Mouse (Mus musculus) CH12.LX (cell line): ENCODE measurements around the gene Gm17655. TPM values are rescaled to one million over a fixed set of nuclear protein-coding genes. Genes with fewer than 3 reads are reported as not detected.
"Not testable (repeated sequence)": the region's sequence is repeated elsewhere in the genome, so short reads cannot be mapped to it uniquely, and the experiment has no call there.

ENCODE experiments used
- DNase-seq: peaks from one replicate; pipeline ENCODE4 v3.0.0-alpha.2; 2013; ENCODE audit errors: extremely low read depth
- H3K27ac ChIP-seq: 2 replicates; pipeline ENCODE4 v1.5.1; 2012; ENCODE audit warnings: low read depth, mild to moderate bottlenecking, control low read depth, moderate library complexity; ENCODE audit not compliant: insufficient read depth
- H3K27me3 ChIP-seq: replicated peaks from 2 replicates; pipeline ENCODE3; 2012; ENCODE audit warnings: inconsistent platforms
- H3K36me3 ChIP-seq, 2 experiments: replicated peaks in 1 of 2; 2 replicates each; pipeline versions ENCODE3 to v1.6.1; 2012; ENCODE audit warnings: inconsistent platforms in 1 of 2, low read length in 1 of 2, mild to moderate bottlenecking in 1 of 2, mixed read lengths in 1 of 2, moderate library complexity in 1 of 2; ENCODE audit not compliant: control insufficient read depth in 1 of 2, insufficient read depth in 1 of 2
- H3K4me1 ChIP-seq, 2 experiments: 2 replicates each; pipeline ENCODE4 v1.6.1; 2012; ENCODE audit warnings: inconsistent platforms in 1 of 2, moderate library complexity in 1 of 2; ENCODE audit not compliant: insufficient read depth in 2 of 2, control insufficient read depth in 1 of 2
- H3K4me2 ChIP-seq: 2 replicates; pipeline ENCODE4 v1.6.1; 2012; ENCODE audit warnings: low read depth, mild to moderate bottlenecking, control low read depth; ENCODE audit not compliant: poor library complexity, insufficient read depth, severe bottlenecking
- H3K4me3 ChIP-seq, 3 experiments: fragments of 150-350 bp in 1 of 3; sonication (generic) in 1 of 3; replicated peaks in 1 of 3; 2 replicates each; pipeline versions ENCODE3 to v1.5.1; 2011 to 2012; ENCODE audit warnings: low read depth in 2 of 3, low read length in 2 of 3, mild to moderate bottlenecking in 2 of 3, moderate library complexity in 2 of 3, control low read depth in 1 of 3, improper control_type of control experiment in 1 of 3, inconsistent platforms in 1 of 3, mixed read lengths in 1 of 3; ENCODE audit not compliant: poor library complexity in 1 of 3
- H3K79me2 ChIP-seq: replicated peaks from 2 replicates; pipeline ENCODE4 v1.6.1; 2012; ENCODE audit warnings: mild to moderate bottlenecking, moderate library complexity; ENCODE audit not compliant: control insufficient read depth, poor library complexity, insufficient read depth, severe bottlenecking; ENCODE audit errors: extremely low read depth
- H3K9ac ChIP-seq: 2 replicates; pipeline ENCODE4 v1.6.1; 2012; ENCODE audit warnings: low read depth, mild to moderate bottlenecking, control low read depth, moderate library complexity; ENCODE audit not compliant: insufficient read depth
- H3K9me3 ChIP-seq: replicated peaks from 2 replicates; pipeline ENCODE3; 2012; ENCODE audit warnings: low read length, inconsistent platforms, mixed read lengths
- BHLHE40 ChIP-seq: IDR thresholded peaks from 2 replicates; pipeline ENCODE4 v1.6.1; 2011; ENCODE audit warnings: mild to moderate bottlenecking, low read depth, low read length, improper control_type of control experiment
- CHD2 ChIP-seq: IDR thresholded peaks from 2 replicates; pipeline ENCODE4 v1.6.1; 2011; ENCODE audit warnings: low read length, improper control_type of control experiment
- CTCF ChIP-seq, 2 experiments: IDR thresholded peaks in 1 of 2; conservative IDR thresholded peaks in 1 of 2; 2 replicates each; pipeline ENCODE4 v1.5.1; 2011 to 2012; ENCODE audit warnings: low read depth in 2 of 2, low read length in 2 of 2, improper control_type of control experiment in 1 of 2, inconsistent platforms in 1 of 2, mild to moderate bottlenecking in 1 of 2, moderate library complexity in 1 of 2
- E2F4 ChIP-seq: IDR thresholded peaks from 2 replicates; pipeline ENCODE4 v1.6.1; 2011; ENCODE audit warnings: low read depth, low read length, improper control_type of control experiment; ENCODE audit not compliant: insufficient replicate concordance
- GABPA ChIP-seq: IDR thresholded peaks from 2 replicates; pipeline ENCODE4 v1.6.1; 2012; ENCODE audit warnings: low read depth, low read length, improper control_type of control experiment, inconsistent platforms; ENCODE audit not compliant: insufficient replicate concordance
- HCFC1 ChIP-seq: IDR thresholded peaks from 2 replicates; pipeline ENCODE4 v1.6.1; 2012; ENCODE audit warnings: low read depth, mild to moderate bottlenecking, inconsistent platforms, low read length, improper control_type of control experiment
- IRF4 ChIP-seq: IDR thresholded peaks from 2 replicates; pipeline ENCODE4 v1.6.1; 2014; ENCODE audit warnings: low read depth, mild to moderate bottlenecking, inconsistent platforms, low read length, improper control_type of control experiment
- JUN ChIP-seq: IDR thresholded peaks from 2 replicates; pipeline ENCODE4 v1.6.1; 2011; ENCODE audit warnings: low read depth, mild to moderate bottlenecking, low read length, improper control_type of control experiment, moderate library complexity; ENCODE audit not compliant: insufficient read depth
- KAT2A ChIP-seq: IDR thresholded peaks from 2 replicates; pipeline ENCODE4 v1.6.1; 2012; ENCODE audit warnings: low read length, improper control_type of control experiment, inconsistent platforms; ENCODE audit not compliant: insufficient replicate concordance
- MAFK ChIP-seq: IDR thresholded peaks from 2 replicates; pipeline ENCODE4 v1.6.1; 2011; ENCODE audit warnings: low read length, improper control_type of control experiment; ENCODE audit not compliant: insufficient replicate concordance
- MAX ChIP-seq: IDR thresholded peaks from 2 replicates; pipeline ENCODE4 v1.6.1; 2011; ENCODE audit warnings: low read length, improper control_type of control experiment
- MEF2A ChIP-seq: IDR thresholded peaks from 2 replicates; pipeline ENCODE4 v1.6.1; 2014; ENCODE audit warnings: low read depth, mild to moderate bottlenecking, inconsistent platforms, low read length, improper control_type of control experiment, borderline replicate concordance
- NRF1 ChIP-seq: IDR thresholded peaks from 2 replicates; pipeline ENCODE4 v1.6.1; 2014; ENCODE audit warnings: low read depth, mild to moderate bottlenecking, inconsistent platforms, low read length, improper control_type of control experiment, moderate library complexity
- RAD21 ChIP-seq: IDR thresholded peaks from 2 replicates; pipeline ENCODE4 v1.6.1; 2011; ENCODE audit warnings: low read depth, mild to moderate bottlenecking, low read length, improper control_type of control experiment, moderate library complexity
- RCOR1 ChIP-seq: conservative IDR thresholded peaks from 2 replicates; pipeline ENCODE4 v1.6.1; 2012; ENCODE audit warnings: low read depth, mild to moderate bottlenecking, inconsistent platforms, low read length, improper control_type of control experiment
- SIN3A ChIP-seq: IDR thresholded peaks from 2 replicates; pipeline ENCODE4 v1.6.1; 2012; ENCODE audit warnings: low read length, improper control_type of control experiment, inconsistent platforms
- SMC3 ChIP-seq: IDR thresholded peaks from 2 replicates; pipeline ENCODE4 v1.6.1; 2011; ENCODE audit warnings: low read depth, low read length, improper control_type of control experiment
- TBP ChIP-seq: conservative IDR thresholded peaks from 2 replicates; pipeline ENCODE4 v1.6.1; 2011; ENCODE audit warnings: low read depth, low read length, improper control_type of control experiment
- USF1 ChIP-seq: IDR thresholded peaks from 2 replicates; pipeline ENCODE4 v1.6.1; 2014; ENCODE audit warnings: low read depth, mild to moderate bottlenecking, inconsistent platforms, low read length, improper control_type of control experiment
- USF2 ChIP-seq: conservative IDR thresholded peaks from 2 replicates; pipeline ENCODE4 v1.6.1; 2011; ENCODE audit warnings: low read depth, low read length, improper control_type of control experiment
- ZKSCAN1 ChIP-seq: IDR thresholded peaks from 2 replicates; pipeline ENCODE4 v1.6.1; 2012; ENCODE audit warnings: low read depth, inconsistent platforms, low read length, improper control_type of control experiment, borderline replicate concordance
- ZMIZ1 ChIP-seq: IDR thresholded peaks from 2 replicates; pipeline ENCODE4 v1.6.1; 2012; ENCODE audit warnings: low read depth, mild to moderate bottlenecking, inconsistent platforms, low read length, improper control_type of control experiment
- ZNF384 ChIP-seq: IDR thresholded peaks from 2 replicates; pipeline ENCODE4 v1.6.1; 2012; ENCODE audit warnings: low read depth, low read length, improper control_type of control experiment, inconsistent platforms
- dilution Hi-C: fragments of 300-500 bp; cut with MboI; formaldehyde crosslinking; loops from 2 replicates; pipeline ENCODE4 v1.14.3; 2020; ENCODE audit warnings: low sequenced_read_pairs; ENCODE audit not compliant: extremely low pct_unique_long_range_greater_than_20kb, extremely low pct_ligation_motif_present
- in situ Hi-C: fragments of 300-500 bp; cut with MboI; formaldehyde crosslinking; loops from 3 replicates; pipeline ENCODE4 v1.14.3; 2019; ENCODE audit warnings: low sequenced_read_pairs, low pct_ligation_motif_present, low pct_unique_long_range_greater_than_20kb, mixed read lengths
- polyA plus RNA-seq: library from polyadenylated mRNA; unstranded; fragments of >175 nt; gene quantifications from 2 replicates; pipeline ENCODE4 v1.2.1, GENCODE M21; 2012; ENCODE audit warnings: low read depth; ENCODE audit not compliant: insufficient read length
- total RNA-seq, 2 experiments: library from RNA; depleted of rRNA; stranded (reverse); fragments of 300-350 nt in 1 of 2; fragments of >200 nt in 1 of 2; gene quantifications; 2 replicates each; pipeline ENCODE4 v1.2.3; 2012 to 2014

The Gm17655 gene
- total and polyA plus RNA-seq, 3 experiments = 2.3 to 4.7 (median 2.6) TPM

DNA sequence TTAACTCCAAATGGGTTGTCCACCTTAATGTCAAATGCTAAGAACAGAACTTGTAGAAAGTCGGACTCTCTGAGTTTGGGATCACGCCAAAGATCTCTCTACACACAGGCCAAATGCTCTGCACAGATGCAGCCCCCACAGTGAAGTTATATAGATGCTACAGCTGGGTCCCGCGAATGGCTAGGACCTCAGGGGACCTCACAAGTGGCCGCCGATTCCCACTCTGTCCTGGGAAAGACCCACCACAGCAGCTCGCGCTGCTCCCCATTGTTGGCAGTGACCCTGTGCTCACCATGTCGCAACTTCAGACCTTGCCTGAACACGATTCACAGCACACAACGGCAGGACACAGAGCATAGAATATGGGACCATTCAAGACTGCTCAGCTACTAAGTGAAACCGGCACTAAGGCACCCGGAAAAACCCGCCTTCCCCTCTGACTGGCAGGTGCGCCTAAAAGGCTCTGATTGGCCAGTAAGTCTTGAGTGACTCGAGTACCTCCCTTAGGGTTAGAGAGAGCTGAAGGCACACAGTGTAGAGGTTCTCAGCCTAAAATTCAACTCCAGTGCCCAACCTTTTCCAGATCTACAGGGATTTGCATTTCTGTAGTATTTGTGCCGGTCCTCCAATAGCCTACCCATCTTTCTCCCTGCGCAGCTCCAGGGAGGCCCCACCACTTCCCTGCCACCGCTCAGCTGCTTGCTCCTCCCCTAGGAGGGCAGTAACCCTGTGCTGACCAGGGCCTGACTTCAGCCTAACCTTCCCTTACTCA, 14.5 kb downstream of the Gm17655 start (continued):
- TF ChIP-seq BHLHE40 = no peak
- no peak for TF ChIP-seq MAFK
- no peak; the same call in 1 of the 2 replicates for TF ChIP-seq HCFC1
- TF ChIP-seq MAX = no peak
- peak; percentile 20 for TF ChIP-seq SIN3A
- TF ChIP-seq USF2 = no peak
- no peak for TF ChIP-seq ZNF384
- TF ChIP-seq, all 38 proteins: peak for 7

DNA sequence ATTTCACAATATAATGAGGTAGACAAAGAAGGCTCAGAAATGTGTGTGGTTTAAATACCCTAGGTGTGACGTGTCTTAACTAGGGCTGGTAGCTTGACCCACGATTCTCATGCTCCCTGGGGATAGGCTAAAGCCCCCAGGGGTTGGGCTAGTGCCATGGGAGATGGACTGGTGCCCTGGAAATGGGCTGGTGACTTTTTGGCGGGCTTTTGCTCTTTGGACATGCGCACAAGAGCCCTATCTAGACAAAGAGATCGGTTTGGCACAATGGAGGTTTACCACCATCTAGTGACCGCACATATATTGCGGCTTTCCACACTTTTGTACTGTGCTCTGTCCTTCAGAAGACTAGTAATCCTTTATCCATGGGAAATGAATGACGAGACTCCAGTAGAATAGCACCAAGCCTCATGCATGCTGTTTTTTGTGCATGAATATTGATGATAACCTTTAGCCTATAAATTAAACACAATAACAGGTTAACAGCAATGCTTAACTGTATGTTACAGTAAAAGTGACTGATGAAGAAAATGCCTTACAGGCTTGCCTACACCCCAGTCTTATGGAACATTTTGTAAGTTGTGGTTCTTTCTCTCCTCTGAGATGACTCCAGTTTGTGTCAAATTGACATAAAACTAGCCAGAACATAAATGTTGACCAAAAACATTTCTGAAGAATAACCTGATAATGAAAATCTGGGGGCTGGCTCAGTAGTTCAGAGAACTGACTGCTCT, 48.5 kb downstream of the Gm17655 start:
- H3K36me3 ChIP-seq, dilution Hi-C loops, H3K9ac ChIP-seq, H3K9me3 ChIP-seq, H3K79me2 ChIP-seq, H3K4me3 ChIP-seq, H3K4me1 ChIP-seq, in situ Hi-C loops, H3K27me3 ChIP-seq, H3K27ac ChIP-seq: not testable (repeated sequence)
- peak in 1 of 2 experiments; percentile 68; a peak in 3 of 4 replicates for TF ChIP-seq CTCF (conservative IDR thresholded peaks at IDR 0.05 in 1 of 2, IDR thresholded peaks at IDR 0.05 in 1 of 2; ENCODE audit: low read depth in 2 of 2, low read length in 2 of 2)
- TF ChIP-seq E2F4 = peak; percentile 90
- peak; percentile 66 for TF ChIP-seq RAD21
- TF ChIP-seq NRF1 = peak; percentile 76
- peak; percentile 61 for TF ChIP-seq SMC3
- peak; percentile 60 for DNase-seq
- H3K4me2 ChIP-seq = peak overlapping the region; percentile 16; the same call in 1 of the 2 replicates

DNA sequence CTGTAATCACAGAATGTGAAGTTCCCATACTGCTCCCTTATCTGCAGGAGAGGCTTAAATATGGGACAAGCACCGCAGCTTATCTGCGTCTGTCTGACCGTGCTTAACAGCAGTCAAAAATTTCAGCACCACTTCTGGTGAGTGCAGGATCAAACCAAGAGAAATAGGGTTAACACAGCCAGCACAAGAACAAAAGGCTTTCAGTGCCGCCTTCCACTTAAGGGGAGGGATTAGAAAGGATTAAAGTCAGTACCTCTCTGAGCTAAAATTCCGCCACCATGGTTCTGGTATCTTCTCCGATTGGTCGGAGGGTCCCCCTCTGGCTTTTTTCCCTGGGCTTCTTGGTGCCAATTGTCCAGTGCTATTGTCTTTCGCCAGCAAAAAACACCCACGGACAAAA, 49.0 kb downstream of the Gm17655 start:
- H3K4me1 ChIP-seq = no peaks in the 10 kb centered on the region
- no peak overlapping the region for H3K27ac ChIP-seq
- no peak for DNase-seq
- H3K36me3 ChIP-seq = no peaks in the 10 kb centered on the region
- dilution Hi-C loops (no loop called here), in situ Hi-C loops (no loop called here)
- TF ChIP-seq KAT2A (no peak), RCOR1 (no peak), GABPA (no peak), BHLHE40 (no peak), TBP (no peak), ZKSCAN1 (no peak), USF1 (no peak), SMC3 (no peak), MEF2A (no peak), ZMIZ1 (no peak), JUN (no peak), CHD2 (no peak), CTCF (conservative IDR thresholded peaks at IDR 0.05 in 1 of 2, IDR thresholded peaks at IDR 0.05 in 1 of 2; ENCODE audit: low read depth in 2 of 2, low read length in 2 of 2) (no peak), ZNF384 (no peak), IRF4 (no peak), SIN3A (no peak)
- no peaks in the 10 kb centered on the region for H3K9me3 ChIP-seq
- 0 out of 2 replicates have a peak overlapping the region, but pooled peaks have one; percentile 16 for H3K4me2 ChIP-seq
- H3K27me3 ChIP-seq = no peaks in the 10 kb centered on the region
- no peak overlapping the region for H3K9ac ChIP-seq
- H3K4me3 ChIP-seq = no peak overlapping the region
- H3K79me2 ChIP-seq = no peaks in the 10 kb centered on the region
